Mouse (Mus musculus): ENCODE measurements around the gene Vangl1. TPM values are rescaled to one million over a fixed set of nuclear protein-coding genes. Genes with fewer than 3 reads are reported as not detected.

Vangl1 gene
- polyA plus RNA-seq, 2 experiments: 62.2 to 62.8 TPM

- Histone ChIP-seq H3K4me3 (ENCODE audit: insufficient read depth in 1 of 2, low read depth in 2 of 2, low read length in 2 of 2) (no peak overlapping the region), H3K27ac (no peak overlapping the region), H3K4me1 (replicated peaks; ENCODE audit: control insufficient read depth in 2 of 2, insufficient read depth in 2 of 2, low read length in 1 of 2) (no peaks in the 10 kb centered on the region), H3K36me3 (replicated peaks; ENCODE audit: control insufficient read depth, insufficient read depth, low read depth) (no peaks in the 10 kb centered on the region), H3K9ac (replicated peaks) (no peak overlapping the region), H3K27me3 (ENCODE audit: control insufficient read depth, insufficient read depth, low read length) (no peaks in the 10 kb centered on the region), H3K9me3 (ENCODE audit: control insufficient read depth, low read length) (no peaks in the 10 kb centered on the region), H3K4me2 (ENCODE audit: low read depth) (no peak overlapping the region)
- WGBS (ENCODE audit: insufficient replicate concordance): 73% methylated on average over 12 of the region's 12 CpGs
- TF ChIP-seq CTCF (IDR thresholded peaks at IDR 0.05; ENCODE audit: low read depth): no peak
- DNase-seq (ENCODE audit: low read depth in 3 of 3, low spot score in 3 of 3) (no peak), ATAC-seq (ENCODE audit: insufficient read depth) (no peak)
Observed at GRCm38 (mm10) chr3:102177837-102178615, 26.5 kb downstream of the Vangl1 start.

- TF ChIP-seq EP300 (IDR thresholded peaks at IDR 0.05; ENCODE audit: low read depth) (no peak), CTCF (IDR thresholded peaks at IDR 0.05; ENCODE audit: low read depth) (no peak)
- H3K27ac ChIP-seq: no peak overlapping the region
- H3K9me3 ChIP-seq (ENCODE audit: control insufficient read depth, low read length): no peaks in the 10 kb centered on the region
- no peaks in the 10 kb centered on the region for H3K36me3 ChIP-seq (replicated peaks; ENCODE audit: control insufficient read depth, insufficient read depth, low read depth)
- no peak overlapping the region for H3K4me2 ChIP-seq (ENCODE audit: low read depth)
- H3K4me1 ChIP-seq (replicated peaks; ENCODE audit: control insufficient read depth in 2 of 2, insufficient read depth in 2 of 2, low read length in 1 of 2): no peaks in the 10 kb centered on the region
- no peak overlapping the region for H3K9ac ChIP-seq (replicated peaks)
- no peak for DNase-seq (ENCODE audit: low read depth in 3 of 3, low spot score in 3 of 3)
- no peaks in the 10 kb centered on the region for H3K27me3 ChIP-seq (ENCODE audit: control insufficient read depth, insufficient read depth, low read length)
- no peak for ATAC-seq (ENCODE audit: insufficient read depth)
- H3K4me3 ChIP-seq (ENCODE audit: insufficient read depth in 1 of 2, low read depth in 2 of 2, low read length in 2 of 2): no peak overlapping the region
- WGBS (ENCODE audit: insufficient replicate concordance): 73% methylated on average over 5 of the region's 5 CpGs
Observed at GRCm38 (mm10) chr3:102176116-102176515, 28.4 kb downstream of the Vangl1 start.

GRCm38 (mm10) chr3:102175701-102176100 is 28.8 kb downstream of the Vangl1 start:
- H3K27ac ChIP-seq: no peak overlapping the region
- DNase-seq (ENCODE audit: low read depth in 3 of 3, low spot score in 3 of 3) (no peak), ATAC-seq (ENCODE audit: insufficient read depth) (no peak)
- 84% methylated on average over 18 of the region's 18 CpGs for WGBS (ENCODE audit: insufficient replicate concordance)
- no peaks in the 10 kb centered on the region for H3K9me3 ChIP-seq (ENCODE audit: control insufficient read depth, low read length)
- no peak overlapping the region for H3K4me3 ChIP-seq (ENCODE audit: insufficient read depth in 1 of 2, low read depth in 2 of 2, low read length in 2 of 2)
- H3K4me2 ChIP-seq (ENCODE audit: low read depth): no peak overlapping the region
- H3K9ac ChIP-seq (replicated peaks): no peak overlapping the region
- H3K36me3 ChIP-seq (replicated peaks; ENCODE audit: control insufficient read depth, insufficient read depth, low read depth): no peaks in the 10 kb centered on the region
- H3K27me3 ChIP-seq (ENCODE audit: control insufficient read depth, insufficient read depth, low read length): no peaks in the 10 kb centered on the region
- TF ChIP-seq CTCF (IDR thresholded peaks at IDR 0.05; ENCODE audit: low read depth): no peak
- TF ChIP-seq EP300 (IDR thresholded peaks at IDR 0.05; ENCODE audit: low read depth): no peak
- no peaks in the 10 kb centered on the region for H3K4me1 ChIP-seq (replicated peaks; ENCODE audit: control insufficient read depth in 2 of 2, insufficient read depth in 2 of 2, low read length in 1 of 2)

GRCm38 (mm10) chr3:102174118-102174865 is 30.2 kb downstream of the Vangl1 start:
- Histone ChIP-seq H3K4me3 (ENCODE audit: insufficient read depth in 1 of 2, low read depth in 2 of 2, low read length in 2 of 2) (no peak overlapping the region), H3K27ac (no peak overlapping the region), H3K9ac (replicated peaks) (no peak overlapping the region), H3K4me1 (replicated peaks; ENCODE audit: control insufficient read depth in 2 of 2, insufficient read depth in 2 of 2, low read length in 1 of 2) (no peaks in the 10 kb centered on the region; a peak in 1 of 4 replicates), H3K4me2 (ENCODE audit: low read depth) (no peak overlapping the region), H3K27me3 (ENCODE audit: control insufficient read depth, insufficient read depth, low read length) (no peaks in the 10 kb centered on the region), H3K36me3 (replicated peaks; ENCODE audit: control insufficient read depth, insufficient read depth, low read depth) (no peaks in the 10 kb centered on the region), H3K9me3 (ENCODE audit: control insufficient read depth, low read length) (no peaks in the 10 kb centered on the region)
- TF ChIP-seq EP300 (IDR thresholded peaks at IDR 0.05; ENCODE audit: low read depth) (no peak), CTCF (IDR thresholded peaks at IDR 0.05; ENCODE audit: low read depth) (no peak)
- 66% methylated on average over 8 of the region's 8 CpGs for WGBS (ENCODE audit: insufficient replicate concordance)
- ATAC-seq (ENCODE audit: insufficient read depth) (no peak), DNase-seq (ENCODE audit: low read depth in 3 of 3, low spot score in 3 of 3) (no peak)

GRCm38 (mm10) chr3:102169197-102169905 is 35.1 kb downstream of the Vangl1 start:
- H3K4me1 ChIP-seq (replicated peaks; ENCODE audit: control insufficient read depth in 2 of 2, insufficient read depth in 2 of 2, low read length in 1 of 2): peaks cover 23 to 26% of the 10 kb centered on the region in 2 experiments
- 0 out of 2 replicates have a peak, but pooled peaks cover 3% of the 10 kb centered on the region for H3K36me3 ChIP-seq (replicated peaks; ENCODE audit: control insufficient read depth, insufficient read depth, low read depth)
- H3K27me3 ChIP-seq (ENCODE audit: control insufficient read depth, insufficient read depth, low read length): no peaks in the 10 kb centered on the region
- H3K9ac ChIP-seq (replicated peaks): no peak overlapping the region
- 85% methylated on average over 13 of the region's 13 CpGs for WGBS (ENCODE audit: insufficient replicate concordance)
- H3K4me2 ChIP-seq (ENCODE audit: low read depth): no peak overlapping the region
- H3K27ac ChIP-seq: no peak overlapping the region
- ATAC-seq (ENCODE audit: insufficient read depth) (no peak), DNase-seq (ENCODE audit: low read depth in 3 of 3, low spot score in 3 of 3) (no peak)
- H3K9me3 ChIP-seq (ENCODE audit: control insufficient read depth, low read length): no peaks in the 10 kb centered on the region
- no peak overlapping the region for H3K4me3 ChIP-seq (ENCODE audit: insufficient read depth in 1 of 2, low read depth in 2 of 2, low read length in 2 of 2)
- no peak for TF ChIP-seq EP300 (IDR thresholded peaks at IDR 0.05; ENCODE audit: low read depth)
- TF ChIP-seq CTCF (IDR thresholded peaks at IDR 0.05; ENCODE audit: low read depth): no peak

Data from liver, embryonic 14.5 days (tissue).